In the genomic region with DNA sequence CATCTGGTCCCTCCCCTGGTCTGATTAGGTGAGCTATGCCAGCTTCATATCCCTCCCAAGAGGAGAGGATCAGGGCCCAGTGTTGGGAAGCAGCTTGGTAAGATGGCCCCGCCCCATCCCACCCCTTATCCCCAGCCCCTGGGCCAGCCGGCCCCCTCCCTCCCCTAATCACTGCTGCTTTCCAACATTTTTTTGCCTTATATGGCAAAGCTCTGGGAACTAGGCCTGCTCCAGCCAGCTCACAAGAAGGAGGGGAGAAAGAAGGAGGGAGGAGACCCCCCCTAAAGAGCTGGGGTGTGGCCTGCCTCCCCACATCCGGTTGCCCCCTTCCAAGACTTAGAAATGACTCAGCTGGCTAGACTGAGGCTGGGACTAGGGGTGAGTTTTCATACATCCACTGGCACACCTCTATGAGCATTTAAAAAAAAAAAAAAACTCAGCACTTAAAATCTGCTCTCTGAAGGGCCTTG, we compare ENCODE assay signal across 8 mouse cellular contexts. TPM values are rescaled to one million over a fixed set of nuclear protein-coding genes. Genes with fewer than 3 reads are reported as not detected.
A peak's percentile ranks its signal among the peaks of the same experiment; 100 is the strongest.
DNase-seq lines count a peak whose midpoint lies in the region; ATAC-seq and TF ChIP-seq lines count a peak whose summit lies in the region.

No protein-coding gene starts in this region.

- 31% methylated on average over 3 of the region's 3 CpGs for WGBS in embryonic facial prominence, embryonic 12.5 days
- 28% methylated on average over 3 of the region's 3 CpGs for WGBS in heart, embryonic 14.5 days
- WGBS in kidney, postnatal 0 days, result 35% methylated on average over 3 of the region's 3 CpGs
- 25% methylated on average over 3 of the region's 3 CpGs for WGBS in stomach, embryonic 16.5 days

- peak in 1 of 2 experiments; percentile 40; a peak in 2 of 4 replicates for TF ChIP-seq EP300 in MEL (IDR thresholded peaks at IDR 0.05; ENCODE audit: low read depth in 1 of 2, low read length in 2 of 2)

- peak overlapping the region; percentile 59 for H3K4me2 ChIP-seq in embryonic facial prominence, embryonic 12.5 days (replicated peaks)
- peak overlapping the region; percentile 74 for H3K4me2 ChIP-seq in heart, embryonic 14.5 days (ENCODE audit: low read length)
- H3K4me2 ChIP-seq in kidney, postnatal 0 days (ENCODE audit: low read length), result peak overlapping the region; percentile 58
- H3K4me2 ChIP-seq in stomach, embryonic 16.5 days (ENCODE audit: low read depth, low read length), result peak overlapping the region; percentile 56

- peak overlapping the region; percentile 97 for H3K27ac ChIP-seq in MEL (ENCODE audit: control insufficient read depth, low read depth, low read length)
- H3K27ac ChIP-seq in embryonic facial prominence, embryonic 12.5 days, result peak overlapping the region; percentile 92
- H3K27ac ChIP-seq in heart, embryonic 14.5 days (replicated peaks in 1 of 2; ENCODE audit: control insufficient read depth in 1 of 2, insufficient read depth in 1 of 2, low read depth in 2 of 2, low read length in 2 of 2), result peak overlapping the region; percentile 95 to 99
- peak overlapping the region; percentile 85 for H3K27ac ChIP-seq in kidney, postnatal 0 days
- H3K27ac ChIP-seq in stomach, embryonic 16.5 days (ENCODE audit: low read length), result peak overlapping the region; percentile 91

- peak; percentile 78 for ATAC-seq in embryonic facial prominence, embryonic 12.5 days (ENCODE audit: insufficient number of reproducible peaks, insufficient read depth, low FRiP score, low TSS enrichment)
- ATAC-seq in heart, embryonic 14.5 days (ENCODE audit: insufficient number of reproducible peaks, insufficient read depth, low FRiP score, low read depth), result peak; percentile 49
- ATAC-seq in kidney, postnatal 0 days (replicated peaks; ENCODE audit: low FRiP score, low read depth), result peak; percentile 14; the same call in 1 of the 2 replicates
- peak; percentile 56 for ATAC-seq in stomach, embryonic 16.5 days (ENCODE audit: insufficient read depth, low FRiP score)

- TF ChIP-seq CTCF in MEL (IDR thresholded peaks at IDR 0.05 in 2 of 3, conservative IDR thresholded peaks at IDR 0.05 in 1 of 3; ENCODE audit: control insufficient read depth in 1 of 3, insufficient read depth in 1 of 3, low read depth in 2 of 3, low read length in 3 of 3, poor library complexity in 1 of 3, severe bottlenecking in 1 of 3), result no peak
- TF ChIP-seq CTCF in kidney, postnatal 0 days (IDR thresholded peaks at IDR 0.05; ENCODE audit: low read depth), result no peak

- H3K9me3 ChIP-seq in MEL (replicated peaks; ENCODE audit: insufficient read depth, low read length), result no peaks in the 10 kb centered on the region
- no peaks in the 10 kb centered on the region for H3K9me3 ChIP-seq in embryonic facial prominence, embryonic 12.5 days
- H3K9me3 ChIP-seq in heart, embryonic 14.5 days (ENCODE audit: control insufficient read depth, low read length), result no peaks in the 10 kb centered on the region
- H3K9me3 ChIP-seq in kidney, postnatal 0 days (replicated peaks; ENCODE audit: low read length), result no peaks in the 10 kb centered on the region
- no peaks in the 10 kb centered on the region for H3K9me3 ChIP-seq in stomach, embryonic 16.5 days (replicated peaks; ENCODE audit: control insufficient read depth, low read length)

- H3K79me2 ChIP-seq in MEL (ENCODE audit: control insufficient read depth, insufficient read depth, low read length, poor library complexity), result peaks cover 18% of the 10 kb centered on the region

- H3K36me3 ChIP-seq in MEL (ENCODE audit: control insufficient read depth in 1 of 2, insufficient read depth in 2 of 2, low read length in 2 of 2), result peaks cover 0 to 12% of the 10 kb centered on the region in 2 experiments; a peak in 3 of 4 replicates
- H3K36me3 ChIP-seq in embryonic facial prominence, embryonic 12.5 days, result peaks cover 33% of the 10 kb centered on the region
- H3K36me3 ChIP-seq in heart, embryonic 14.5 days (ENCODE audit: control insufficient read depth, insufficient read depth, low read length), result peaks cover 41% of the 10 kb centered on the region
- H3K36me3 ChIP-seq in kidney, postnatal 0 days (ENCODE audit: insufficient read depth, low read length), result peaks cover 21% of the 10 kb centered on the region
- H3K36me3 ChIP-seq in stomach, embryonic 16.5 days (ENCODE audit: control insufficient read depth, insufficient read depth, low read length), result 0 out of 2 replicates have a peak, but pooled peaks cover 13% of the 10 kb centered on the region

- no peak for TF ChIP-seq POLR2A in MEL (IDR thresholded peaks at IDR 0.05; ENCODE audit: control insufficient read depth in 1 of 2, insufficient read depth in 1 of 2, low read depth in 1 of 2, low read length in 2 of 2, poor library complexity in 1 of 2)

- peaks cover 0 to 14% of the 10 kb centered on the region in 2 experiments; a peak in 2 of 4 replicates for H3K4me1 ChIP-seq in MEL (ENCODE audit: control insufficient read depth in 1 of 2, insufficient read depth in 2 of 2, low read length in 2 of 2)
- H3K4me1 ChIP-seq in embryonic facial prominence, embryonic 12.5 days, result peaks cover 8% of the 10 kb centered on the region; the same call in 1 of the 2 replicates
- no peaks in the 10 kb centered on the region for H3K4me1 ChIP-seq in heart, embryonic 14.5 days (ENCODE audit: control insufficient read depth in 2 of 2, insufficient read depth in 2 of 2, low read length in 2 of 2)
- H3K4me1 ChIP-seq in kidney, postnatal 0 days (replicated peaks; ENCODE audit: insufficient read depth, low read length), result no peaks in the 10 kb centered on the region
- H3K4me1 ChIP-seq in stomach, embryonic 16.5 days (ENCODE audit: control insufficient read depth, insufficient read depth, low read length), result no peaks in the 10 kb centered on the region

- H3K27me3 ChIP-seq in MEL (ENCODE audit: control insufficient read depth in 1 of 2, insufficient read depth in 2 of 2, low read length in 2 of 2), result no peaks in the 10 kb centered on the region
- no peaks in the 10 kb centered on the region for H3K27me3 ChIP-seq in embryonic facial prominence, embryonic 12.5 days
- no peaks in the 10 kb centered on the region for H3K27me3 ChIP-seq in heart, embryonic 14.5 days (ENCODE audit: control insufficient read depth, insufficient read depth, low read length)
- no peaks in the 10 kb centered on the region for H3K27me3 ChIP-seq in kidney, postnatal 0 days (ENCODE audit: insufficient read depth, low read length)
- no peaks in the 10 kb centered on the region for H3K27me3 ChIP-seq in stomach, embryonic 16.5 days (ENCODE audit: control insufficient read depth, insufficient read depth, low read length)

- peak overlapping the region; percentile 52 to 71 for H3K4me3 ChIP-seq in MEL (ENCODE audit: control insufficient read depth in 1 of 2, insufficient read depth in 1 of 2, low read depth in 2 of 2, low read length in 2 of 2)
- peak overlapping the region; percentile 57 for H3K4me3 ChIP-seq in embryonic facial prominence, embryonic 12.5 days
- peak overlapping the region; percentile 58 to 95 for H3K4me3 ChIP-seq in heart, embryonic 14.5 days (ENCODE audit: control insufficient read depth in 1 of 2, insufficient read depth in 1 of 2, low read depth in 1 of 2, low read length in 2 of 2)
- peak overlapping the region; percentile 46 for H3K4me3 ChIP-seq in kidney, postnatal 0 days (replicated peaks; ENCODE audit: low read depth, low read length)
- H3K4me3 ChIP-seq in stomach, embryonic 16.5 days (replicated peaks; ENCODE audit: low read length), result peak overlapping the region; percentile 58

- TF ChIP-seq RAD21 in MEL (IDR thresholded peaks at IDR 0.05; ENCODE audit: low read depth, low read length), result no peak

- peak; percentile 37 to 47 for DNase-seq in B cell, adult 2 months
- peak; percentile 62 for DNase-seq in MEL (ENCODE audit: low read depth, low spot score)
- DNase-seq in kidney, postnatal 0 days (ENCODE audit: low spot score), result peak; percentile 90
- DNase-seq in lung, postnatal 4 days, result peak; percentile 72 to 84
- DNase-seq in layer of hippocampus, adult 8-10 months (ENCODE audit: low spot score in 2 of 2), result no peak

- peak overlapping the region; percentile 64 for H3K9ac ChIP-seq in MEL (ENCODE audit: control insufficient read depth, low read depth, low read length, poor library complexity, severe bottlenecking)
- peak overlapping the region; percentile 80; the same call in 1 of the 2 replicates for H3K9ac ChIP-seq in embryonic facial prominence, embryonic 12.5 days
- H3K9ac ChIP-seq in heart, embryonic 14.5 days (ENCODE audit: low read length), result peak overlapping the region; percentile 85
- H3K9ac ChIP-seq in kidney, postnatal 0 days (ENCODE audit: low read depth, low read length), result no peak overlapping the region; the same call in 1 of the 2 replicates
- peak overlapping the region; percentile 77 for H3K9ac ChIP-seq in stomach, embryonic 16.5 days (ENCODE audit: low read length)

RNA-seq across cellular contexts. Expression of a gene that starts 5.0 kb away (rescaled TPM):
- 111 and 155 TPM in 2 replicates for total RNA-seq in MEL (2012; rRNA removed)
- 100 to 1,000 TPM; 147 to 233 TPM for polyA plus RNA-seq in MEL (2012; ENCODE audit: insufficient read depth in 1 of 2, insufficient read length in 2 of 2, low read depth in 1 of 2, low replicate concordance in 2 of 2, missing spikeins in 1 of 2)
- polyA plus RNA-seq in embryonic facial prominence, embryonic 12.5 days (2016; fragmentation: Nextera tagmentation; extraction: Ambion mirVana), result 359 and 360 TPM in 2 replicates
- 150 and 157 TPM in 2 replicates for polyA plus RNA-seq in heart, embryonic 14.5 days (2014; fragmentation: Nextera tagmentation; extraction: Ambion mirVana)
- polyA plus RNA-seq in kidney, postnatal 0 days (2015; fragmentation: Nextera tagmentation; extraction: Ambion mirVana), result 185 and 206 TPM in 2 replicates
- polyA plus RNA-seq in stomach, embryonic 16.5 days (2015; fragmentation: Nextera tagmentation; extraction: Ambion mirVana), result 498 and 560 TPM in 2 replicates
- total RNA-seq in layer of hippocampus, adult 8-10 months (2022), result 100 to 1,000 TPM in 1 of 4 experiments, 10 to 100 TPM in 3; 70.1 to 101 (median 86.8) TPM

RNA-seq across cellular contexts. Expression of a gene that starts 9.8 kb away (rescaled TPM):
- 52.2 and 55.5 TPM in 2 replicates for total RNA-seq in MEL (2012; rRNA removed)
- polyA plus RNA-seq in MEL (2012; ENCODE audit: insufficient read depth in 1 of 2, insufficient read length in 2 of 2, low read depth in 1 of 2, low replicate concordance in 2 of 2, missing spikeins in 1 of 2), result 100 to 1,000 TPM; 130 to 157 TPM
- 21.9 and 24.4 TPM in 2 replicates for polyA plus RNA-seq in embryonic facial prominence, embryonic 12.5 days (2016; fragmentation: Nextera tagmentation; extraction: Ambion mirVana)
- polyA plus RNA-seq in heart, embryonic 14.5 days (2014; fragmentation: Nextera tagmentation; extraction: Ambion mirVana), result 13.9 and 17.8 TPM in 2 replicates
- polyA plus RNA-seq in kidney, postnatal 0 days (2015; fragmentation: Nextera tagmentation; extraction: Ambion mirVana), result 19.1 and 20.2 TPM in 2 replicates
- polyA plus RNA-seq in stomach, embryonic 16.5 days (2015; fragmentation: Nextera tagmentation; extraction: Ambion mirVana), result 22.5 and 26.8 TPM in 2 replicates
- total RNA-seq in layer of hippocampus, adult 8-10 months (2022), result 10 to 100 TPM; 33.0 to 42.3 (median 35.6) TPM

RNA-seq across cellular contexts. Expression of a gene that starts 26.0 kb away (rescaled TPM):
- total RNA-seq in MEL (2012; rRNA removed), result 3,229 and 3,230 TPM in 2 replicates
- polyA plus RNA-seq in MEL (2012; ENCODE audit: insufficient read depth in 1 of 2, insufficient read length in 2 of 2, low read depth in 1 of 2, low replicate concordance in 2 of 2, missing spikeins in 1 of 2), result 100 to 1,000 TPM in 1 of 2 experiments, not detected in 1; 232 TPM
- polyA plus RNA-seq in embryonic facial prominence, embryonic 12.5 days (2016; fragmentation: Nextera tagmentation; extraction: Ambion mirVana), result 745 and 775 TPM in 2 replicates
- 455 and 540 TPM in 2 replicates for polyA plus RNA-seq in heart, embryonic 14.5 days (2014; fragmentation: Nextera tagmentation; extraction: Ambion mirVana)
- 860 and 883 TPM in 2 replicates for polyA plus RNA-seq in kidney, postnatal 0 days (2015; fragmentation: Nextera tagmentation; extraction: Ambion mirVana)
- polyA plus RNA-seq in stomach, embryonic 16.5 days (2015; fragmentation: Nextera tagmentation; extraction: Ambion mirVana), result 666 and 804 TPM in 2 replicates
- 100 to 1,000 TPM; 106 to 243 (median 166) TPM for total RNA-seq in layer of hippocampus, adult 8-10 months (2022)

RNA-seq across cellular contexts. Expression of a gene that starts 37.1 kb away (rescaled TPM):
- total RNA-seq in MEL (2012; rRNA removed), result 26.1 and 28.0 TPM in 2 replicates
- 10 to 100 TPM in 1 of 2 experiments, not detected in 1; 34.1 TPM for polyA plus RNA-seq in MEL (2012; ENCODE audit: insufficient read depth in 1 of 2, insufficient read length in 2 of 2, low read depth in 1 of 2, low replicate concordance in 2 of 2, missing spikeins in 1 of 2)
- polyA plus RNA-seq in embryonic facial prominence, embryonic 12.5 days (2016; fragmentation: Nextera tagmentation; extraction: Ambion mirVana), result 84.4 and 85.7 TPM in 2 replicates
- polyA plus RNA-seq in heart, embryonic 14.5 days (2014; fragmentation: Nextera tagmentation; extraction: Ambion mirVana), result 59.5 and 64.5 TPM in 2 replicates
- polyA plus RNA-seq in kidney, postnatal 0 days (2015; fragmentation: Nextera tagmentation; extraction: Ambion mirVana), result 90.2 and 91.1 TPM in 2 replicates
- polyA plus RNA-seq in stomach, embryonic 16.5 days (2015; fragmentation: Nextera tagmentation; extraction: Ambion mirVana), result 79.1 and 81.0 TPM in 2 replicates
- 10 to 100 TPM; 64.2 to 86.3 (median 75.9) TPM for total RNA-seq in layer of hippocampus, adult 8-10 months (2022)

RNA-seq across cellular contexts. Expression of a gene that starts 37.5 kb away (rescaled TPM):
- 5.0 and 5.6 TPM in 2 replicates for total RNA-seq in MEL (2012; rRNA removed)
- 1 to 10 TPM in 1 of 2 experiments, not detected in 1; 9.5 TPM for polyA plus RNA-seq in MEL (2012; ENCODE audit: insufficient read depth in 1 of 2, insufficient read length in 2 of 2, low read depth in 1 of 2, low replicate concordance in 2 of 2, missing spikeins in 1 of 2)
- polyA plus RNA-seq in embryonic facial prominence, embryonic 12.5 days (2016; fragmentation: Nextera tagmentation; extraction: Ambion mirVana), result 9.1 and 9.6 TPM in 2 replicates
- 15.2 and 17.3 TPM in 2 replicates for polyA plus RNA-seq in heart, embryonic 14.5 days (2014; fragmentation: Nextera tagmentation; extraction: Ambion mirVana)
- polyA plus RNA-seq in kidney, postnatal 0 days (2015; fragmentation: Nextera tagmentation; extraction: Ambion mirVana), result 14.1 and 15.0 TPM in 2 replicates
- polyA plus RNA-seq in stomach, embryonic 16.5 days (2015; fragmentation: Nextera tagmentation; extraction: Ambion mirVana), result 14.8 and 18.7 TPM in 2 replicates
- 1 to 10 TPM; 2.9 to 7.3 (median 5.2) TPM for total RNA-seq in layer of hippocampus, adult 8-10 months (2022)

Comparison
In these comparisons a context has a peak if more than half of its experiments do, and no peak if none do; other contexts are left out.
1. DNase-seq: peak in B cell, adult 2 months (2 of 2), MEL (single experiment), kidney, postnatal 0 days (single experiment) and lung, postnatal 4 days (2 of 2); none in layer of hippocampus, adult 8-10 months (0 of 2).
2. ATAC-seq: peak in every context shown above with its lines; median percentile 78 in embryonic facial prominence, embryonic 12.5 days; 56 in stomach, embryonic 16.5 days; 49 in heart, embryonic 14.5 days; 14 in kidney, postnatal 0 days.
3. Peak in every context shown above with its lines, with median percentiles within 50 percentile points of each other: H3K27ac ChIP-seq, H3K4me3 ChIP-seq and H3K4me2 ChIP-seq.